Mouse (Mus musculus) liver, adult (tissue): Measurements from ENCODE around the gene Krt18.

ENCODE experiments used
- GATA4 ChIP-seq: IDR thresholded peaks from 2 replicates; pipeline ENCODE4 v1.6.1; 2014; ENCODE audit warnings: mild to moderate bottlenecking, low read length; ENCODE audit not compliant: insufficient replicate concordance

Gene Krt18

GRCm38 (mm10) chr15:102005290-102005689, 22.7 kb upstream of the Krt18 start:
- no peak for TF ChIP-seq GATA4

DNA sequence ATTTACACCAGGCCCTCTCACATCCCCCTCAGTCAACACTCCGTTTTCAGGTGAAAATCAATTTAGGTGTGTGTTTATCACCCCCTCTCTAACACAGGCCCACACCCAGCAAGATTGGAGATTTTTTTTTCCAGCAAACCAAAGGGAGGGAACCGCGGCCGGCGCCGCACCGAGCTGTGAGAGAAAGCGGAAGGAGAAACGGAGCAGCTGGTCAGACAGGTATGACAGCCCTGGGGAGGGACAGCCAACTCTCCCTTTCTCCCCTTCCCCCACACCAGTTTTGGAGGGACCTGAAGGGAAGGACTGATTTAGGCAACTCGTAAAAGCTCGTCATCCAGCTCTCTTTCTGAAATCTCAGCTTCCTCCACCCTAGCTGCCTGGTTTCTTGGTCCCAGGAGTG, 21.7 kb upstream of the Krt18 start:
- no peak for TF ChIP-seq GATA4

DNA sequence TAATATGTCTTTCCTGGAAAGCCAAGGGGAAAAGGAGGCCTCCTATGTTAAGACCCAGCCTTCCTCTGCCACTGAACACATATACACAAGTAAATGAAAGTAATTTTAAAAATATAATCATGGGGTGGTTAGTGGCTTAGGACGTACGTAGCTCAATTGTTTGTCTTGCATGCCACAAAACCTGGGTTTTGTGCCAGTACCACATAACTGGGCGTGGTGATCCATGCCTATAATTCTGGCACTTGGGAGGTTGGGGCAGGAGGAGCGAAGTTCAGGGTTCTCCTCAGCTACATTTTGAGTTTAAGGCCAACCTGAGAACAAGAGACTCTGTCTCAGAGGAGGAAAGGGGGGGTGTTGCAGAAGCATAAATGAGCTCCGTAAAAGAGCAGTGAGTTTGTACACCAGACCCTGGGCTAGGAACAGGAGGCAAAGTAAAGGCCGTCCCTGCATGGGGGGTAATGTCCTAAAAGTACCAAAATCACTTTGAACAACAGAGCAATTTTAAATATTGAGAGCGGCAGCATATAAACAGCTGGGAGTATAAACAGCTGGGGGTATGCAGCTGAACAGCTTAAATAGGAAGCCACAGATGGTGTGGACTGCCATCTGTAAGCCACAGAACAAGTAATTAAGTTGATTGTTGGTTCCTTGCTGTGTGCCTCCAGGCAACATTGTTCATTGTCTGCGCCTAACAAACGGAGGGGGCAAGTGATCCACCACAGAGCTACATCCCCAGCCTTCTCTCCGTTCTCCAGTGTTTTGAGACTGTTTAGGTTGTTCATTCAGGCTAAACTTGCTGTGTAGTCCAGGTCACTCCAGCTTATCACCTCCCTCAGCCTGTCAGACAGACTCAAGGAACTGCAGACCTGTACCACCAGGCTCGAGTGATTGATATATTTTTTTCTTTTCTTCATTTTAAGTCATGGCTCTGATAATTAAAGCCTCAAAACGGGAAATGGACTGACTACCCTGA, 20.6 kb upstream of the Krt18 start:
- no peak for TF ChIP-seq GATA4

DNA sequence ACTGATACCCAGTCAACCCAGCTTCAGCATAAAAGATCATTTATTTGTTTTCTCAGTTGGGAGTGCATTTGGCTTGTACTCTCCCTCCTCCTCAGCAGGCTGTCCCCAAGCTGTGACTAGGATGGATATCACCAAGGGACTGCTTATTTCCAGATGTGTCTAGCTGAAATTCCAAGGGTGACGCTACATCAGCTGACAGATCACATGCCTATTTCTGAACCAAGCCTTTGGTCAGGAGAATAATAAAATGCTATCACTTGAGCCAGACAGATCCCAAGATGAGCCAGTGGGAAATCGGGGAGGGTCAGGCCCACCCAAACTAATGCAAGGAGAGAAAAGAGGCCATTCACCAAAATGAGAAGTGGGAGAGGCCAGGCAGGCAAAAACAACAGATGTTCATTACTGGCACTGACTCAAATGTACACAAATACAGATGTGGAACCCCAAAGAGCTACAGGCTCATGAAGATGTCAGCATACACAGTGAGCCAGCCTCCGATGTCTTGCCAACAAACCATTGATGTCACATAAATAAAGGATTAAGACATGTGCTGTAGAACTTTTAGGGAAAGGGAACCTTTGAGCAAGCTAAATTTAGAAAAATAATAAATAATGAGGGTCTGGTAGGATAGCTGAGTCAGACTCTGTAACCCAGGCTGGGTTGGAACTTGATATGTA, 17.3 kb upstream of the Krt18 start:
- no peak for TF ChIP-seq GATA4

- TF ChIP-seq GATA4, result no peak
These were observed 15.7 kb upstream of the Krt18 start for GRCm38 (mm10) chr15:102012260-102012765.

DNA sequence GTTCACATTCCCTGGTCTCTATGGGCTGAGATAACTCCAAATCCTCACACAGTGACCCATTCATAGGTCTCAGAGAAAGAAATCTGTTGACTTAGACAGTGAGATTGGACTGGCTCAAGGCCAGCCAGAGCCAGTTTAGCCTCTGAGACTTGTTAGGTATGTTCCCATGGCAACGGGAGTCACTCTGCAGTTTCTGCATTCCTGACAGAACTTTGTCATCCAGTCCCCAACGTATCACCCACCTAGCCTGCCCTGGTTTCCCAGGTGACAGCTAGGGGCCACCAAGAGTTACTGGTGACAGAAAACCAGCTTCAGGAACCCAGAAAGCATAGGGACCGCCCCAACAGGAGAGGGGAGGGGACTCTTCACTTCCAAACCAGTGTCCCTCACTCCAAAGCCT, 14.3 kb upstream of the Krt18 start:
- TF ChIP-seq GATA4, result no peak

DNA sequence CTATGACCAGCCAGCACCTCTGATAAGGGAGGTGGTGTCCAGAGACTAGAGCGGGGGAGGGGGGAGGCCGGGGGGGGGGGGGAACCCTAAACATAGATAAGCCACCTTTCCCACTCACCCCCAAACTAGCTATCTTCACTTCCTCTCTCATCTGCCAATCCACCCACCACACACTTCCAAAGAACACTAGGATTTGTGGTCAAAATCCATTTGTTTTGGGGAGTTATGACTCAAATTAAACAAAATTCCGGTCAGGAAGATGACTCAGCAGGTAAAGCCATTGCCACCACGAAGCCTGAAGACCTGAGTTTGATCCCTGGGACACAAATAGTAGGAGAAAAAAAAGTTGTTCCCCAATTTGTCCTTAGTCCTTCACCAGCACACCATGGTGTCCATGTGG, 13.1 kb upstream of the Krt18 start:
- TF ChIP-seq GATA4, result no peak

DNA sequence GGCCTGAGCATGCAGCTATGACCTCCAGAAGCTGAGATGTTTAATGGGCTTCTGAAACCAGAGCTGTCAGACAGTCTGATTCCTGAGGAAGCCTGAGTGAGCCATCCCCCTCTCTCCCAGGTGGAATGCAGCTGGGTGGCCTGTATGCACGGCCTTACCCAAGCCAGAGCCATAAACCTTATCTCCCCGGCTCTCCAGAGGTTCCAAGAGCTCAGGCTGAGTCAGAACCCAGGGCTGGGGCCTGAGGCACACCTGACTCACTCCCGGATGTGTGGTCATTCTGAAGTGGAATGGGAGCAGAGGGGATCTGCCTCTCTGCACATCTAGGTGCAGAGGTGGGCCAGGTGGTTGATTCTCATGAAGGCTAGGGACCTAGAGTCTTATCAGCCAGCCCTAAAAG, 11.9 kb upstream of the Krt18 start:
- no peak for TF ChIP-seq GATA4

DNA sequence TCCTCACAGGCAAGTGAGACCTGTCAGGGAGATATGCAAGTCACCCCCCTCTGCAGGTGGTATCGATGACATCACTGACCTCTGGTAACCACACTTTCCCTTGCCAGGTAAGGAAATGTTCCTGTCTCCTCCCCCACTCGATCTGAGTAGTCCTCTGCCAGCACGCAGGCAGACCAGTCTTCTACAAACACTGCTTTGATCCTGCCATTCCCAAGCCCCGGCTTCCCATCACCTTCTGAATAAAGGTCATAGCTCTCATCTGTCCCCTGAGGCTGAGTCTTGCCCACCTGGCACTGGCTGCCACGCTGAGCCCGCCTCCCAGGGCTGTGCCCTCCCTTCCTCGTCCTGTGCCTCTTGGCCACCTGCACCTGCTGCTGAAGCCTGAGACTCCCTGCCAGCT, 11.2 kb upstream of the Krt18 start:
- TF ChIP-seq GATA4, result peak; percentile 18; the same call in 1 of the 2 replicates

DNA sequence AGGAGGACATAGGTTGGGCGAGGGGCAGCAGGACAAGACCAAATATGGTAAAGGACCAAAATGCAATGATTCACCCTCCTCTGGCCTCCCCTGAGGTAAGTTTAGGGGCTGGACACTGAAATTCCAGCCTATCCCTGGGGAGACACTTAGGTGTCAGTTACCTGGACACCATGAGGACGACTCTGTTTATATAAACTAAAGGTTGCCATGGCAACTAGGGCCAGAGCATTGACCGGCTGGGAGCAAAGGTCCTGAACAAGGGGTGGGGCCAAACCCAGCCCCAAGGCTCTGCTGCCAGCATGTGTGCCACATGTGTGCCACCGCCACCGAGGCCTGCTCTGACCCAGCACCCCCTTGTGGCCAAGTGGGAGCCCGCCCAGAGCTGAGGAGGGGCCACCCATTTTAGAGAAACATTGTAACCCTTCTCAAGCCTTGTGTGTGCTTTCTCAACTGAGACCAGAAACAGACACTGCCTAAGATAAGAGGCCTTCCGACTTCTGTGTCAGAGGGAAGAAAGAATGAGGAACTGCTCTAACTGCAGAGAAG, 10.0 kb upstream of the Krt18 start:
- no peak for TF ChIP-seq GATA4

GRCm38 (mm10) chr15:102022481-102022880, 5.5 kb upstream of the Krt18 start:
- TF ChIP-seq GATA4, result no peak

- no peak for TF ChIP-seq GATA4
These were observed 4.1 kb upstream of the Krt18 start for GRCm38 (mm10) chr15:102023888-102024287.

DNA sequence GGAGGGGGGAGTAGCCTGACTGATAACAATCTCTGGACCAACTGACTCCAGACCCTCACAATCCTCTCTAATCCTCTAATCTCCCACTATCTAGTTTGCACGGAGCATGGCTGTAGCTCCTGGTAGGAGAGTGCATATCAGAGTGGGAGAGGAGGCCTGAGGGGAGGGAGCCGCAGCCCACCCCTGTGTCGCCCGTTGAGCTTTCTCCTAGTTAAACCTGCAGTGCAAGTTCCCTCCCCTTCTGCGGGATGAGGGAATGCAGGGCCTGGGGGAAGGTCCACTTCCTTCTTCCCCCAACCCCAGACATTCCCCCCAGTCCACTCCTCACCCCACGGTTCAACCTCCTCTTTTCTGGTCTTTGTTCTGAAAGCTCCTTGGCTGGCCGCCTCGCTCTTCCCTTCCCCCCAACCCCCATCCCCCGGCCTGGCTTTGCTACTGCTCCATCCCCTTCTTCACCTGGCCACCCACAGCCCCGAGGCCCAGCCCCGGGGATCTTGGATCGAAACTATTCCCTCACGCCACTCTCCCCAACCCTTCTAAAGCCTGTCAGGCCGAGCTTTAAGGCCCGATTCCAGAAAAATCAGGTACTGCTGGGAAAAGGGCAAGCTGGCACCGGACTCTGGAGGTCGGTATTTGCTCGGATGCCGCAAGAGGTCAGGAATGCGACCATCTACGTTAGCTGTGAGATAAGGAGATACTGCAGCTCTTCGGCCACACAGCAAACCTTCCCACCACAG, 2.7 kb upstream of the Krt18 start:
- TF ChIP-seq GATA4, result peak; percentile 74; the same call in 1 of the 2 replicates

- 0 out of 2 replicates have a peak, but pooled peaks have one; percentile 43 for TF ChIP-seq GATA4
These were observed 1.6 kb upstream of the Krt18 start for GRCm38 (mm10) chr15:102026430-102026829.

- TF ChIP-seq GATA4, result no peak
These were observed 6.4 kb downstream of the Krt18 start for GRCm38 (mm10) chr15:102034121-102035053.
